Mouse (Mus musculus) heart, embryonic 13.5 days (tissue): ENCODE measurements at regions not wholly inside any gene's neighbourhood (a gene's known extent, or its start where the extent isn't known, plus 50 kb on each side); places are given as distances from the start of the nearest gene placed in this dataset.

Experiments
- ATAC-seq: fragments of 200-750 bp; cut with Nextera tagmentation; 2 replicates; pipeline ENCODE4 v1.8.0; 2017; ENCODE audit warnings: moderate TSS enrichment; ENCODE audit not compliant: insufficient number of reproducible peaks, low FRiP score, low TSS enrichment; ENCODE audit errors: extremely low read depth
- H3K27ac ChIP-seq: fragments of 300-500 bp; sonication (generic); replicated peaks from 2 replicates; pipeline ENCODE4 v1.5.1; 2015; ENCODE audit warnings: moderate library complexity, mild to moderate bottlenecking, inconsistent platforms
- H3K27me3 ChIP-seq: fragments of 300-500 bp; sonication (generic); replicated peaks from 2 replicates; pipeline ENCODE4 v1.6.1; 2015; ENCODE audit warnings: mild to moderate bottlenecking, inconsistent platforms
- H3K36me3 ChIP-seq: fragments of 300-500 bp; sonication (generic); 2 replicates; pipeline ENCODE4 v1.6.1; 2015; ENCODE audit warnings: mild to moderate bottlenecking, inconsistent platforms
- H3K4me1 ChIP-seq: fragments of 300-500 bp; sonication (generic); 2 replicates; pipeline ENCODE4 v1.6.1; 2015; ENCODE audit warnings: inconsistent platforms
- H3K4me2 ChIP-seq: fragments of 300-500 bp; sonication (generic); 2 replicates; pipeline ENCODE4 v1.6.1; 2015; ENCODE audit warnings: inconsistent platforms, mild to moderate bottlenecking, moderate library complexity
- H3K4me3 ChIP-seq: fragments of 300-500 bp; sonication (generic); 2 replicates; pipeline ENCODE4 v1.5.1; 2015; ENCODE audit warnings: moderate library complexity, mild to moderate bottlenecking, inconsistent platforms
- H3K9ac ChIP-seq: fragments of 300-500 bp; sonication (generic); 2 replicates; pipeline ENCODE4 v1.6.1; 2015; ENCODE audit warnings: inconsistent platforms, mild to moderate bottlenecking, moderate library complexity
- H3K9me3 ChIP-seq: fragments of 300-500 bp; sonication (generic); 2 replicates; pipeline ENCODE4 v1.6.1; 2016; ENCODE audit warnings: inconsistent platforms
- WGBS: fragments of 180-500 bp; shearing (Covaris S2); methylation state at CpG from one replicate; pipeline ENCODE4 v1.1.7; 2015; ENCODE audit warnings: mixed read lengths; 5-methylcytosine and 5-hydroxymethylcytosine counted together

DNA sequence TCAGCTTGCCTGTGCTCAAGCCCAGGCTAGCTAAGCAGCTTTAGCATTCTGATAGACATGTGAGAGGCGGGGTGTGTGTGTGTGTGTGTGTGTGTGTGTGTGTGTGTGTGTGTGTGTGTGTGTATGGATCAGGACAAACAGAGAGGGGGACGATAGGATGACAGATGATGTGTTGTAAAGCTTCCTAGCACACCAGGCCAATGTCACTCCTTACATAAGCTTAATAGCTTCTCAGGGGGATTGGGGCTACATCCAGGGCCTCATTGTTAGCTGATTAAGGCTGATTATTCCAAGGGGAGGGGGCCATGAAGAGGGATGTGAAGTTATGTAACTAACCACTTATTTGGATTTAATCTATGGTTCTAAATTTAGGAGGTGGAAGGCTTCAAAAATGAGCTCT, 76.9 kb downstream of the Lsm3 start:
- no peak for ATAC-seq
- WGBS = 54% methylated on average over 2 of the region's 2 CpGs
- no peak overlapping the region for H3K27ac ChIP-seq
- peaks cover 15% of the 10 kb centered on the region; the same call in 1 of the 2 replicates for H3K27me3 ChIP-seq
- peaks cover 36% of the 10 kb centered on the region for H3K4me1 ChIP-seq
- H3K36me3 ChIP-seq = no peaks in the 10 kb centered on the region
- H3K4me3 ChIP-seq = no peak overlapping the region
- no peak overlapping the region for H3K4me2 ChIP-seq
- no peak overlapping the region for H3K9ac ChIP-seq
- no peaks in the 10 kb centered on the region for H3K9me3 ChIP-seq

- Histone ChIP-seq H3K9ac (no peak overlapping the region), H3K9me3 (no peaks in the 10 kb centered on the region), H3K4me3 (no peak overlapping the region), H3K27ac (no peak overlapping the region), H3K27me3 (peaks cover 3% of the 10 kb centered on the region; the same call in 1 of the 2 replicates), H3K4me1 (peaks cover 7% of the 10 kb centered on the region; the same call in 1 of the 2 replicates), H3K36me3 (no peaks in the 10 kb centered on the region), H3K4me2 (no peak overlapping the region)
- WGBS = 45% methylated on average over 10 of the region's 10 CpGs
- no peak for ATAC-seq
Measured at GRCm38 (mm10) chr6:91598942-91599341, 83.2 kb downstream of the Lsm3 start.

GRCm38 (mm10) chr6:91600116-91600515, 83.7 kb upstream of the Slc6a6 start:
- Histone ChIP-seq H3K4me2 (no peak overlapping the region), H3K9me3 (no peaks in the 10 kb centered on the region), H3K4me3 (no peak overlapping the region), H3K36me3 (no peaks in the 10 kb centered on the region), H3K9ac (no peak overlapping the region), H3K4me1 (peaks cover 7% of the 10 kb centered on the region; the same call in 1 of the 2 replicates), H3K27me3 (peaks cover 15% of the 10 kb centered on the region), H3K27ac (no peak overlapping the region)
- 82% methylated on average over 3 of the region's 3 CpGs for WGBS
- ATAC-seq = no peak

DNA sequence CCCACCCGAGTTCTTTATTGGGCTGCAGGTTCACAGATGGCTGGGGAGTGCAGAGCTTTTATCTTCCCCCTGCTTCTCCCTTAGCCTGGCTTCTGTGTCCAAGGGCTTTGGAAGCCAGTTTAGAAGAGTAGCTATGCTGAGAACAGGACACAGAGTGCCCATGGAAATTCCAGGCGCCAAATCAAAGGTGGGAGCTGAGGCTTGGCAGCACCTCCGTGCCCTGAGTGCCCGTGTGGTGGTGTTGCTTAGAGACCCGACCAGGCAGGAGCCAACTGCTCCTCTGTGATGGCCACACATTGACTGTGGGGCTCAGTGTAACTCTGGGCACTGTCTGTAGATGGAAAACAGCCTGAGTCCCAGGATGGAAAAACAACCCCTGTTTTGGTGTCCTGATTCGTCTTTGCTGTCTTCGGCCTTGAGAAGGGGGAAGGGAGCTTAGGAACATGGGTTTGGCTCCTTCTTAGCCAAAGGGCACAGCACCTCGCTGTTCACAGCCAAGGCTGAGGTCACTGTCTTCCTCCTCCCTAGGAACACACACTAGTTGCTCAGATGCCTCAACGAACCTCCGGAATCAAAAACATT, 77.1 kb upstream of the Slc6a6 start:
- Histone ChIP-seq H3K4me3 (no peak overlapping the region), H3K9me3 (no peaks in the 10 kb centered on the region), H3K4me1 (no peaks in the 10 kb centered on the region), H3K27me3 (peaks cover 37% of the 10 kb centered on the region), H3K27ac (no peak overlapping the region), H3K36me3 (no peaks in the 10 kb centered on the region), H3K9ac (no peak overlapping the region), H3K4me2 (no peak overlapping the region)
- no peak for ATAC-seq
- 78% methylated on average over 10 of the region's 10 CpGs for WGBS

GRCm38 (mm10) chr6:91607613-91608272, 76.1 kb upstream of the Slc6a6 start:
- Histone ChIP-seq H3K27ac (no peak overlapping the region), H3K9ac (no peak overlapping the region), H3K4me1 (no peaks in the 10 kb centered on the region), H3K4me2 (no peak overlapping the region), H3K36me3 (no peaks in the 10 kb centered on the region), H3K9me3 (0 out of 2 replicates have a peak, but pooled peaks cover under 1% of the 10 kb centered on the region), H3K4me3 (no peak overlapping the region), H3K27me3 (peaks cover 37% of the 10 kb centered on the region)
- ATAC-seq = no peak
- WGBS = 79% methylated on average over 12 of the region's 12 CpGs

DNA sequence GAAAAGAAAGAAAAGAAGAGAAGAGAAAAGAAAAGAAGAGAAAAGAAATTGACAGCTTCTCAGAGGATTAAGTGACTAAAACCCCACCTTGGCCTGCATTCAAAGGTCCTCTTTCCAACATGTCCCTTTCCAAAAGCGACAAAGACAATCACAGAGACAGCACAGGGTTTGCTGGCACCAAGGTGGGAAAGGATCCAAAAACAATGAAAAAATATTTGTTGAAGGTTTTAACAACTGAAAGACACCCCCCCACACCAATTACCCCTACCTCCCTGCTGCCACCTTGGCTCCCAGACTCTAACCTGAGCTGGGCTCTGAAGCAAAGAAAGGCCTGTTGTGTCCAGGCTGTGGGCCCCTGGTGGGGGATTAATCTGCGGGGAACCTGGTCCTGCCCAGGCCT, 74.2 kb upstream of the Slc6a6 start:
- no peak overlapping the region for H3K27ac ChIP-seq
- ATAC-seq = no peak
- H3K27me3 ChIP-seq = peaks cover 30% of the 10 kb centered on the region
- WGBS = 38% methylated on average over 2 of the region's 2 CpGs
- H3K9me3 ChIP-seq = 0 out of 2 replicates have a peak, but pooled peaks cover 6% of the 10 kb centered on the region
- no peak overlapping the region for H3K4me3 ChIP-seq
- no peaks in the 10 kb centered on the region for H3K4me1 ChIP-seq
- H3K4me2 ChIP-seq = no peak overlapping the region
- H3K9ac ChIP-seq = no peak overlapping the region
- no peaks in the 10 kb centered on the region for H3K36me3 ChIP-seq

GRCm38 (mm10) chr6:91615022-91615421, 68.8 kb upstream of the Slc6a6 start:
- H3K9me3 ChIP-seq = 0 out of 2 replicates have a peak, but pooled peaks cover 6% of the 10 kb centered on the region
- H3K27me3 ChIP-seq = 0 out of 2 replicates have a peak, but pooled peaks cover 3% of the 10 kb centered on the region
- H3K4me1 ChIP-seq = peaks cover 22% of the 10 kb centered on the region
- WGBS = 77% methylated on average over 2 of the region's 2 CpGs
- no peak overlapping the region for H3K4me2 ChIP-seq
- no peak overlapping the region for H3K9ac ChIP-seq
- H3K27ac ChIP-seq = no peak overlapping the region
- no peak for ATAC-seq
- no peaks in the 10 kb centered on the region for H3K36me3 ChIP-seq
- no peak overlapping the region for H3K4me3 ChIP-seq

DNA sequence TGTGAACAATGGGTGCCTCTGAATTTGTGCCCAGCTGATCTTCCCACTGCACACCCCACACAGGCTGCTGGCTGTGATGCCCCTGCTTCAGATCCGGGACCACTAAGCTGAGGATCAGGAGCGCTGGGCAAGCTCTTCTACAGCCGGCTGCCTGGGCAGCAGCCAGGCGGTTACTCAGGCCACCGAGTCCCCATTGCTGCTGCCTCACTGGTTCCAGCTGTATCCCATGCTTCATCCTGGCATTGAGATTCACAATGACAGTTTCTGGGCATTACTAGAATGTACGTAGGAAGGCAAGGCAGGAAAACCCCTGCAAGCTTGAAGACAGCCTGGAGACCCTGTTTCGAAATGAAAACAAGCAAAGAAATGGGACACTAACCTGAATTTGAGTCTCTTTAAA, 67.3 kb upstream of the Slc6a6 start:
- WGBS = 73% methylated on average over 7 of the region's 7 CpGs
- Histone ChIP-seq H3K9me3 (0 out of 2 replicates have a peak, but pooled peaks cover 6% of the 10 kb centered on the region), H3K4me2 (peak overlapping the region; percentile 69), H3K4me1 (peaks cover 30% of the 10 kb centered on the region), H3K36me3 (no peaks in the 10 kb centered on the region), H3K27ac (no peak overlapping the region), H3K9ac (peak overlapping the region; percentile 72), H3K4me3 (no peak overlapping the region), H3K27me3 (no peaks in the 10 kb centered on the region)
- ATAC-seq = no peak

DNA sequence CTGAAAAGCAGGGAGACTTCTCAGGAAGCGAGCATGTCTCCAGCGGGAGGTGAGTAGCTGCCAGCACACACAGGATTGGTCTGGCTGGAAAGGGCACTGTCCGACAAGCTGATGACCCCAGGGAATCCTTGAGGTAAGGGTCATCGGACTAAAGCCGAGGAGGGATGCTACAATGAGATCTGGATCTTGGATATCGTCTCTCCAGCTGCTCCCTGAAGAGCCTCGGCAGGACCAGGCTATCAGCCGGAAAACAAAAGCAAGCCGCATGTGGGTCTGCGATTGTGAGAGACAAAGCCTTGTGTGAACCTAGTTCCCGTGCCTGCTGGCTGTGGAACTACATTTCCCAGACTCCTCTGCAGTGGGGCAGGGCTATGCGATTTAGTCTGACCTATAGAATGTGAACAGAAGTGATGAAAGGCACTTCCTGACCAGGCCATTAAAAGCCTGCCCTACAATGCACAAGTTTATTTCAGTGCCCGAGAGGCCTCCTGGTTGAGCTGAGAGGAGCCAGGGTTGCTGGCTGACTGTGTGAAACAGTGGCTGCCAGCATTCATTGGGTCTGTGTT, 66.7 kb upstream of the Slc6a6 start:
- ATAC-seq = peak; percentile 70; the same call in 1 of the 2 replicates
- H3K9ac ChIP-seq = peak overlapping the region; percentile 72

DNA sequence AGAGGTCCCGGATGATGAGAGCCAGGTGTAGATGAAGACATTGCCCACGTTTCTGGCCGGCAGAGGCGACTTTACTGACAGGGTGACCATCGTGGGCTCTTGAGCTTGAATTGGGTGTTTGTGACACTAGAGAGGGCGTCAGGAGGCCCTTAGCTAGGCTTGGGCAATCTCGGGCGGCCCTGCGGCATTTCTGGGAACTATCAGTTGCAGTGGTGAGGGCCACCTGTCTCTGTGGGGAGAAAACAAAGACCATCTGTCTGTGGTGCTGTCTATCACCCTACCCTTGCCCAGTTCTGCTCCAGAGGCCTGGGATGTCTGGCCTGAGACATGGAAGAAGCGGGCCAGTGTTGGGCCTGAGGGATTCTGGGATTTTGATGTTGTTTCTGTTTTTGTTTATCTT, 66.2 kb upstream of the Slc6a6 start:
- Histone ChIP-seq H3K27me3 (no peaks in the 10 kb centered on the region), H3K9me3 (0 out of 2 replicates have a peak, but pooled peaks cover 6% of the 10 kb centered on the region), H3K36me3 (no peaks in the 10 kb centered on the region), H3K4me3 (peak overlapping the region; percentile 47; the same call in 1 of the 2 replicates), H3K9ac (peak overlapping the region; percentile 63), H3K4me2 (peak overlapping the region; percentile 69), H3K4me1 (peaks cover 36% of the 10 kb centered on the region), H3K27ac (peak overlapping the region; percentile 86)
- no peak for ATAC-seq
- 34% methylated on average over 10 of the region's 10 CpGs for WGBS

More for the DNA sequence above, 66.7 kb upstream of the Slc6a6 start:
- Histone ChIP-seq H3K4me2 (peak overlapping the region; percentile 69), H3K9me3 (0 out of 2 replicates have a peak, but pooled peaks cover 6% of the 10 kb centered on the region), H3K4me1 (peaks cover 33% of the 10 kb centered on the region), H3K4me3 (peak overlapping the region; percentile 47), H3K27me3 (no peaks in the 10 kb centered on the region), H3K36me3 (no peaks in the 10 kb centered on the region), H3K27ac (peak overlapping the region; percentile 86)
- 1% methylated on average over 13 of the region's 13 CpGs for WGBS

DNA sequence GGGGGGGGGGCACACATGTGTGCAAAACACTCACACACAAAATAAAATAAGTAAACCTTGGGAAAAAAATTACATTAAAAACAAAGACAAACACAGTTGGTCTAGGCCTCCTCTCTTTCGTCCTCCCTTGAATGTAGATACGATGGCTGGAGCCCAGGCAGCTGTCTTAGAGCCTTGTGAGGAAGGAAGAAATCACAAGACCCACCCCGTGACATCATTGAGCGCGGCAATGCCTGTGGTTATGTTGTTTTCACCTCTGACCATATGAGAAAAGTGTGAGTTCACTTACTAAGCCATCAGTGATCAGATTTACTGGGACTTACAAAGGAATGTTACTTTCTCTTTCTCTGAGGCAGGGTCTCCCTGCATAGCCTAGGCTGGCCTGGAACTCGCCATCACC, 64.8 kb upstream of the Slc6a6 start:
- Histone ChIP-seq H3K9me3 (no peaks in the 10 kb centered on the region), H3K4me1 (peaks cover 36% of the 10 kb centered on the region), H3K4me3 (no peak overlapping the region), H3K27ac (no peak overlapping the region), H3K36me3 (no peaks in the 10 kb centered on the region), H3K27me3 (no peaks in the 10 kb centered on the region), H3K9ac (no peak overlapping the region), H3K4me2 (no peak overlapping the region)
- 85% methylated on average over 6 of the region's 6 CpGs for WGBS
- no peak for ATAC-seq
